Mouse (Mus musculus) c-Kit-positive CD71-positive TER-119-positive erythroid progenitor cells, embryonic 14.5 days (primary cell): Measurements from ENCODE around the gene Tmem238l.
A peak's percentile ranks its signal among the peaks of the same experiment; 100 is the strongest.

ENCODE experiments used
- DNase-seq: peaks from one replicate; pipeline ENCODE4 v3.0.0-alpha.2; 2013; ENCODE audit warnings: low spot score

The Tmem238l gene

GRCm38 (mm10) chr11:66956303-66956702 lies at the start of gene Tmem238l:
Gene Tmem238l, plus strand, starts transcription at chr11:66956638.
- no peak for DNase-seq

DNA sequence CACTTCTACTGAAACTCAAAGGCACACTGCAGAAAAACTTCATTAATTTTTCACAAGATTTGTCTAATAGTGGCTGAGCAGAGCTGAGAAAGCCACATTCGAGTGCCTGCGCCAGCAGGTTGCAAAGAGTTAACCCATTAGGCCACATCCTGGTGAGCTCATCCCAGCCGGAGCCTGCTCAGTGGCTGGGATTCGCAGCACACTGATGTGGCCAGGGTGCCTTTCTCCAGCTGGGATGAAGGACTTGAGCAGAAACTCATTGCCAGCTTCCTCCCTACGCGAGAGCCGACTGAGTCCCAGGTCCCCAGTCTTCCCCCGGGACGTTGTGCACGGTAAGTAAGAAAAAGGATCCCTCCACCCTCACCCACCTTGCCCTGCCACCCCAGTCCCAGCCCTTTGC lies 44.6 kb upstream of the Tmem238l start, which contains the start of gene Pirt:
Gene Pirt, plus strand, starts transcription at position 171 of the 400 bp plus-strand sequence.
- no peak for DNase-seq

DNA sequence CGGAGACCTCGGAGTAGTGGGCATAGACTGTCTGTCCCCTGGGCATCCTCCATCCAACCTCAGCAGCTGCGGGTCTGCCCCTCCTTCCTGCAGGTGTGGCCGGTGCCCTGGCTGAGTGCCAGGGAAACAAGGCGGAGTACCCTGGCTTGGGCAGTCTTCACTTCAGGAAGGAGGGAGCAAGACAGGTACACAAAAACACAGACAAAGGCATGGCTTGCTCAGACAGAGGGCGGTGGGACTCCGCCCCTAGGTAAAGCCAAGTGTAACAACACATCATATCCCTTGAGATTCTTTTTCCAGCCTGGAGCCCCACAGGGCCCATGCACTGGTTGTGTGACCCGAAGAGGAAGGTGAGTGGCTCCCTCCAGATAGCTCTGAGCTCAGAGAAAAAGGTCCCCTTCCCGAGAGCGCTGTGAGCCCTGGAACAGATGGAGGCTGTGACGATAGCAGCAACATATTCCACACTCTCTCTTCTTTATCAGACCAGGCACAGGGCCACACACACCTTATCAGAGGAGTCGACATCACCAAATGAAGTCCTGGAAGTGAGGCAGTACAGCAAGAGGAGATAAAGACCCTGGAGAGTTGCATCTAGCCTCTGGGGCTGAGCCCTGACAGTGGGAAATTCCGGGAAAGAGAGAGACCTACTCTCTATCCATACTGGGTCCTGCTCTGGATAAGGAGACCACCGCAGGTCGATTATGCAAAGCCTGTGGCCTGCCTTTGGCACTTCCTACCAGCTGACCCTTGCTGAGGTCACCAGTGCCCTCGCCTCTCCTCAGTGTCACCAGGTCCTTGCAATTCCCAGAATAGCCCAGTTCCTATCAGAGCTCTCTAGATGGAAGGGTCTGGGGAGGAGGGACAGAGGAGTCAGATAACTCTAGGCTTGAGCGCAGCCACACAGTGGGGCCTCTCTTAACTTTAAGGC lies 43.6 kb upstream of the Tmem238l start:
- peak; percentile 57 for DNase-seq

DNA sequence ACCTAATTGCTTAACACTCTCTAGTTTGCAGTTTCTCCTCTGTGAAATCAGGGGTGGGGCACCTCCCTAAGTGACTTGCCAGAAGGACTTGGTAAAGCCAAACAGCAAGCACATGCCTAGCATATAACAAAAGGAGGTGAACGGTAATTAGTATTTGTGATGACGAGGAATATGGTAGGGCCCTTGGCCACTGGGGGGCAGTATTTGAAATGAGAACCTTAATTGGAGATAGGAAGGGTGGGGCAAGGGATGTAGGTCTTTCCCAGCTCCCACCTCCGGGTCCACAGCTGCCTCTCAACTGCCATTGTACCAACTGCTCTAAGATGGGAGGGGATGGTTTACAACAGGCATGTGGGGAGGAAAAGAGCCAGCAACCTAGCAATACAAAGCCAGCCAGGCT lies 42.2 kb upstream of the Tmem238l start:
- peak; percentile 38 for DNase-seq

- no peak for DNase-seq
Observed at GRCm38 (mm10) chr11:66920012-66920411, 36.4 kb upstream of the Tmem238l start.

- no peak for DNase-seq
Observed at GRCm38 (mm10) chr11:66924095-66924823, 32.2 kb upstream of the Tmem238l start.

DNA sequence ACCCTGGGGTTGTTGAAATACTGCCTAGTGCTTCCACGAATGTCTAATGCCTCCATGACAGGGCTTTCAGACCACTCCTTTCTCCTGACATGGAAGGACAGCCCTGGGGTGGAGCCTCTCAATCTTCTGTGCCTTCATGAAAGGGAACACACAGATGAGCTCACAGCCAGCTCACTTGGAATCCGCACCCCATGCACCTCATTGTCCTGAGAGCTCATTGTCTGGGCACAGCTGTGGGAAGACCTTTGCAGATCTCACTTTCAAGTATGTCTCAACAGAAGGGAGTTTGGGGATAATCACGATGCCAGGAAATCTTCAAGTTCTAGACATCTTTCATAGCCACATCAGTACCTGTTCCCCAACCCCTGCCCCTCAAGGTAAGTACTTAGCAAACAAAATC lies 28.1 kb upstream of the Tmem238l start:
- no peak for DNase-seq

DNA sequence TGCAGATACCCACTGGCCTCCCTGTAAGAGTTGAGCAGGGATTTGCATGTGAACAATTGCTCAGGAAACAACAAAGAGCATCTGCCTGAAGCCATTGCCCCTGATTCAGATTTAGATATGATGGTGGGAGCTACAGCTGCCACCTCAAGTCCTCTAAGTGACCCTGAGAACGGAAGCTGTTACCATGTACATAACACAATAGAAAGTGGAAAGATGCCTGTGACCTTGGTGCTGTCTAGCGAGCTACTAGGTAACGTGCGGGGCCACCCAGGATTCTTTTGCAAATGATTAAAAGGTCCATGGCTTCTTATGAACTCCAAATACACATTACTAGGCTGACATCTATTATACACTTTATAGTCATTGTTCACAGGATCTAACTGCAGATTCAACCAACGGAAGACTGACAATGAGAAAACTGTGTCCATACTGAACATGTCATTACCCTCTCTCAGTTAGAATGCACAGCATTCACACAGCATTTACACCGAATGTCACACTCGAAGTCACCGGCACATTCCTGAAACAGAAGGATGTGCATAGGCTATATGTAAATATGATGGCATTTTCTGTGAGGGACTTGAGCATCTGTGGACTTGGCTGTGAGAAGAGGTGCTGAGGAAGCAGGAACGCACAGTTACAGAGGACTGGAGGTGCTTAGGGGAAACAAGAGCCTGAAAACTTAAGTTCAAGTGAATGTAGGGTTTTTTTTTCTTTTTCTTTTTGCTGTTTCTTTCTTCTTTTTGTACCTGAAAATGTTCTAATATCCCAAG lies 23.4 kb upstream of the Tmem238l start:
- DNase-seq, result no peak

DNA sequence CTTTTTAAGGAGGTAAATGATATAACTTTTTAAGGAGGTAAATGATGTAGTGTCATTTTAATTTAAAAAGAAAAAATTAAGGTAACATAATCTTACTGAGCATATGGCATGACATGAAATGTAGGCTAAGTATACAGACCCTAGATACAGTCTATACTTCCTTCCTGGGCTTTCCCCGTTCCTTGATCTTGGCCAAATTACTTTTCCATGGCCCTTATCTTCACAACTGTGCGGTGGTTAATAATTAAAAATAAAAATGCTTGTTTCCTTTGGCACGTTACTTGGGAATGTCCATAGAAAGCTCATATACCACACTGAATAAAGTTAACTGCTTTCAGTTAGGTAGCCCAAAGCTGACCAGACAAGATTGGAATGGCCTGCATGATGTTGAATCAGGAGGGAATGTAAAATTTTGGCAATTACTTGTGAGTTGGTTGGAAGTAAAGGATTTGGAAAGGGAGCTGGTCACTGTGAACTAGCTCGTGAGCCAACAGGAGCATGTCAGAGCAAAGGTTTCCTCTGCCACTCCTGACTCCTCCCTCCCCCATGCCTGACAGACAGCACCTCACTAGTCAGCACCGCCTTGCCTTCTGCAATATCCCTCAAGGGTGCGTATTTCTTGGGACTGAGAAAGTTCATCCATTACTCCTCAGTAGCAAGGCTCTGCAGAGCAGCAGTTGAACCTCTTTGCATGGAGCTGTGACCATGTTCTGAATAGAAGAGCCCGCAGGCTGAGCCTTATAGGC lies 21.8 kb upstream of the Tmem238l start:
- no peak for DNase-seq

DNA sequence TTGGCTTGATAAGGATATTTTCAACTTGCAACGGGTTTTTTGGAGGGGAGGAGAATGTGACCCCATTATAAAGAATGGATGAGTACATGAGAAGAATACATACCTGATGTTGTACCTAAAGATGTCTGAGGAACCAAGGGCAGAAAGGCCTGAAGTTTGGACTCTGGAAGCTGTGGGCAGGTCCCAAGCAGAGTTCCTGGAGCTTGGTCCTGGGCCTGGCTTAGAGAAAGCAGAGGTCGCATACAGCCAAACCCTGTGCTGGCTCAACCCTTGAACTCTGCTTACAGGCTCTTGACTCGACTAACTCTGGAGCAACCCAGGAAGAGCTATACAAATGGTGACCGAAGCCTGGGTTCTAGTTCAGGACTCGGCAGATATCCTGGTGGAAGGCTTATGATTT lies 14.4 kb upstream of the Tmem238l start:
- no peak for DNase-seq

- DNase-seq, result no peak
Observed at GRCm38 (mm10) chr11:66945224-66945767, 11.1 kb upstream of the Tmem238l start.

- DNase-seq, result no peak
Observed at GRCm38 (mm10) chr11:66946521-66946920, 9.9 kb upstream of the Tmem238l start.

DNA sequence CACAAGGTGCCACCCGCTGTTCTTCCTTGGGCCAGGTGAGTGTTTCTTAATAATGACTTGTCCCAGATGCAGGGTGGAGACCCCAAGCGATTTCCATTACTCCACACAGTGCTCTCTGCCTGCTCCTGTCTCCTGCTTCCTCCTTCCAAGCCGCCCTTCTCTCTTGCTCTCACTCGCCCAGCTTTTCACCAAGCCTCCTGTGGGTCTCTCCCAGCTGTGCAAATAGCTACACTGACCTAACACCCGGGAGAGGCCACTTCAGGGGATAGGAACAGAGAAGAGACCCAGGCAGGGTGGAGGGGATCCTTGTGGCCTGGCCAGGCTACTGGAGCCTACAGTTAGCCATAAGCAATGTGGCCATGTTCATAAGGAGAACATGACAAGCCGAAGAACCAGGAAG lies 9.5 kb upstream of the Tmem238l start:
- no peak for DNase-seq

- no peak for DNase-seq
Observed at GRCm38 (mm10) chr11:66960797-66961196, 4.4 kb downstream of the Tmem238l start.

- no peak for DNase-seq
Observed at GRCm38 (mm10) chr11:66961447-66962176, 5.2 kb downstream of the Tmem238l start.

GRCm38 (mm10) chr11:66963462-66963861 lies 7.0 kb downstream of the Tmem238l start:
- DNase-seq, result no peak

DNA sequence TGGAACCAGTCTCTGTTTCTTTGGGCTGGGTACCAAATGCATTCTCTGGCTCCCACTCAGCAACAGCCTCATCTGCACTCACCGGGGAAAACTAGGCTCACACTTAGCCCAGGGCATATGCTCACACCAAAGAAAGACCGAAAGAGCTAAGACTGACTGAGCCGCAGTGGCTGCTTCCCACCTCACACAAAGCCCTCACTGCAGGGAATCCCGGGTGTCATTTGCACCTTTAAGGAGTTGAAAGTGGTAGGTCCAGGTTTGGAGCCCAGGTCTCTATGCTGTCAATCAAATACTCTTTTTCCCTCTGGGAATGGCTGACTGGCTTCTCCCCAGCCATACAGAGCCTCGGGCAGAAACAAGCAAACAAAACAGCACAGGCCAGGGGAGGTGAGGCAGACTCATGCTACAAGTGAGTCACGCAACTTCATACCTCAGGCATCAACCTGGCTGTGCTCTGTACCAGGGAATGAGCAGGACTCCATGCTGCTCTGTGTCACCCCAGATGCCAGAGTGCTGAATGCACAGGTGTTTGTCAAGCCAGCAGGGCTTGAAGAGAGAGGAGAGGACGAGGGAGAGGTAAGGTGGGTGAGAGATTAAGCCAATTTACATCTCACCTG lies 10.2 kb downstream of the Tmem238l start:
- no peak for DNase-seq

DNA sequence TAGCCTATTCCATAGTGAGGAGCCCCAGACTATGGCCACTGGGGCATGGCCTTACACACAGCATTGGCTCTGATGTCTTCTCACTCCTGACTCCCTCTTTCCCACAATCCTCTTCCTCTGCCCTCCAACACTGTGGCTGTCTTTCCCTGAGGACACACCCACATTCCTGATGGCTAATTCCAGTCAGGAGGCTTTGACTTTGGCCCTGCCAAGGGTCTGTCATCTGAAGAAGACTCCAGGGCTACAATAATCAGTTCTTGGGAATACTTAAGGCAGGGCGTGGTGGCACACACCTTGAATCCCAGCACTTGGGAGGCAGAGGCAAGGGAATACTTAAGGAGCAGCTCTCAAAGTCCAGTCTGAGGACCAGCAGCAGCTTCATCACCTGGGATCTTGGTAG lies 12.1 kb downstream of the Tmem238l start:
- DNase-seq, result no peak

GRCm38 (mm10) chr11:66973507-66973906 lies 17.1 kb downstream of the Tmem238l start:
- no peak for DNase-seq
